Mouse (Mus musculus): ENCODE results near the gene Ppp1r9a.

Ppp1r9a gene

GRCm38 (mm10) chr6:5100347-5100746, 197.6 kb downstream of the Ppp1r9a start:
- no peak for DNase-seq (ENCODE audit: extremely low read depth, low read depth)

DNA sequence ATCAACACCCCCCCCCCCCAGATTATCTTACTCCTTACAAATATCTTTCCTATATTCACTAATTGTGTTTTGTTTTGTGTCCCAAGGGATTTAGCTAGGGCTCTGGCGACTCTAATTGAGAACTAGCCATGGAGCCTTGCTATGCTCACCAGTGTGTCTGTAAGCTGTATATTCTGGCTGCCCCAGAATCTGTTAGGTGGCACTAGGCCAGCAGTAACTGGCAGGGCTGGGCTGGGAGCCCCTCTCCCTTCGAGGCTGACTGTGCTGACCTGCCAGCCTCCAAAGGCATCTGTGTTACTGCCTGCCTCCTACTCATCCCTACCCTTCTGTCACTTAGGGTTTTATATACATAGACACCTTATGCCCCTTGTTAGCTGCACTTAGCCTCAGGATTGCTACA, 200.0 kb downstream of the Ppp1r9a start:
- DNase-seq (ENCODE audit: extremely low read depth, low read depth): no peak

GRCm38 (mm10) chr6:5103769-5104168, 201.1 kb downstream of the Ppp1r9a start:
- DNase-seq (ENCODE audit: extremely low read depth, low read depth): no peak

GRCm38 (mm10) chr6:5104238-5104637, 201.5 kb downstream of the Ppp1r9a start:
- DNase-seq (ENCODE audit: extremely low read depth, low read depth): no peak

GRCm38 (mm10) chr6:5108494-5108893, 205.8 kb downstream of the Ppp1r9a start:
- no peak for DNase-seq (ENCODE audit: extremely low read depth, low read depth)

- DNase-seq (ENCODE audit: extremely low read depth, low read depth): peak; percentile 47
These were observed 207.4 kb downstream of the Ppp1r9a start for GRCm38 (mm10) chr6:5109925-5110714.

GRCm38 (mm10) chr6:5110715-5111048, 208.0 kb downstream of the Ppp1r9a start:
- DNase-seq (ENCODE audit: extremely low read depth, low read depth): no peak

DNA sequence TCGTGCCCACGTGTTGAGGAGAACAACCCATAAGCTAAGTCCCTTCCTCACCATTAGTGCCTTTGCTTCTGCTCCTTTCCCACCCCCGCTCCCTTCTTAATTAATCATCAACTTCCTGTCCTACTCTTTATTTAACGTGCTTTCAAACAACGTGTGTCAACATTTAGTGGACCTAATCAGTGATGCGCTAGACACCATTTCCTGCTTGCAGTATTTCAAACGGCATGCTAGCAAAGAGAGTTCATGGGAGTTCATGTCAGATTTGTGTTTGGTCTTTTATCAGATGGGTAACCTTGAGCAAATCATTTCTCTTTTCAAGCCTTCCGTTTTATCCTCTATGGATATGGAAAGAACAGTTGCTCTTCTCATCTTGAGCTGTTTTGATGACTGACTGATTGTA, 210.4 kb downstream of the Ppp1r9a start:
- no peak for DNase-seq (ENCODE audit: extremely low read depth, low read depth)

DNA sequence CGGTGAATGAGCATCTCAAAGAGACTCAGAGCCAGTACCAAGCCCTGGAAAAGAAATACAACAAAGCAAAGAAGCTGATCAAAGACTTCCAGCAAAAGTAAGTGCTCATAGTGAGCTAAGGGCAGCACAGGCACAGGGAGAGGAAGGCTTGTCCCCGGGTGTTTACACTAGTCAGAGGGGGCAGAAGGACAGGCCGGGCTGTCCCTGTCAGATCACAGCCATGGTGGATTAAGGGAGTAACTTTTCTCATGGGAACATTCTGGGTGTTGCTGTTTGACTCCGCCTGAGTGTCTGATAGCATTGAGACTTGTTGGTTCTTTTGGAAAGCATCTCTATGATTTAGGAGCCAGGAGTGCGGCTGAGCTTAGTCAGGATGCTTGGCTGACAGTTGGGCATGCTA, 211.0 kb downstream of the Ppp1r9a start:
- DNase-seq (ENCODE audit: extremely low read depth, low read depth): no peak

DNA sequence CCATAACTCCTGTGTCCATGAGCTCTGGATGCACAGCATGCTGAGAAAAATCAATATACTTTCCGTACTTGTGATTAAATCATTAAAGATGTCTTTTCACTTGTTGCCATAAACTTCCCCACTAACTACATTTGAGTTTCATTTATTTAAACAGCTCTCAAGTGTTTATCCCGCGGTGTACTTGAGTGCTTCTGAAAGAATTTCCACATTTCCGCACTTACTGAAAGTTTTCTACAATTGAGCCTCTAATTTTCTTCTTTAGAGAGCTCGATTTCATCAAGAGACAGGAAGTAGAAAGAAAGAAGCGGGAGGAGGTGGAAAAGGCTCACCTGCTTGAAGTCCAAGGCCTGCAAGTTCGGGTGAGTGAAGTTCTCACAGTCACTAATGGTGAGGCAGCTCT, 212.1 kb downstream of the Ppp1r9a start:
- no peak for DNase-seq (ENCODE audit: extremely low read depth, low read depth)

DNA sequence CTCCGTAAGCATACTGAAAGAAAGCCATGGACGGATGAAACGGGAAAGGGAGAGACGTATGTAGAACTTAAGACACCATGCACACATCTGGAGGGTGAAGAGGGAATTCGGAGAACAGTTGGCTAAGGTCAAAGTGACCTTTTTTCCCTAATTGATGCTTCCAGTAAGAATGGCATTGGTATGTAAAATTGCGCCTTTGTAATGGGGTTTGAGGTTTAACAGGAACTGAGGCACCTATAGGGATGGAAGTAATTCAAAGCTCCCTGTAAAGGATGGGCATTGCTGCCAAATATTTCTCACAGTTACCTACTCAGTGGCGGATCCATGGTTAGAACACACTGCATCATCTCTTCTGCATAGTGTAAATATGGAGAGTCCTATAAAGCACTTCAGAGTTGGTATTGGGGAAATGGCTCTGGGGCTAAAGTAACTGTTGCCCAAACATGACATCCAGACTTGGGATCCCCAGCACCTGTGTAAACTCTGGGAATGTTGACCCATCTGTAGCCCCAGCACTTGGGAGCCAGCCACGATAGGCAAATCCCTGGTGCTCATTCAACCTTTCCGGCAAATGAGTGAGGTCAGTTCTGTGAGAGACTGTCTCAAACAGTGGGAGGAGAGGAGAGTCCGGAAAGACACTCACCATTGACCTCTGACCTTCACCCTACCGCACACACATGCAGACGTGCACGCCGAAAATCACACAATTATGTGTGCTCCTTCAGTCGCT, 216.6 kb downstream of the Ppp1r9a start:
- DNase-seq (ENCODE audit: extremely low read depth, low read depth): no peak

DNA sequence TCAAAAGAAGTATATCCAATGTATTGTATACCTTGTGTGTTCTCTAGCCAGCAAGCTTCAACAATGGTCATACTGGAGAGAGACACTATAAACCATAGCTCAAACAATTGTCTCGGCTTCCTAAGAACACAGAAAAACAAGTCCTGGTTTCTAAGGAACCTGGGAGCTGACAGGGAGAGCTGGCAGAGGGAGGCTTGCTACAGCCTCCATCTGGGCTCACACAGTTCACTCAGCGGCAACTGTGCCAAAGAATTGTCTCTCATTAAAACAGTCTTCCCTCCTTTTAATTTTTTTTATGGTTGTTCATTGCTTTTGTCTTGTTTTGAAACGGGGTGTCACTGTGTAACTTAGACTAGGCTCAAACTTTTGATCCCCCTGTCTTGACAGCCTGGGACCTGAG, 217.5 kb downstream of the Ppp1r9a start:
- DNase-seq (ENCODE audit: extremely low read depth, low read depth): no peak

DNA sequence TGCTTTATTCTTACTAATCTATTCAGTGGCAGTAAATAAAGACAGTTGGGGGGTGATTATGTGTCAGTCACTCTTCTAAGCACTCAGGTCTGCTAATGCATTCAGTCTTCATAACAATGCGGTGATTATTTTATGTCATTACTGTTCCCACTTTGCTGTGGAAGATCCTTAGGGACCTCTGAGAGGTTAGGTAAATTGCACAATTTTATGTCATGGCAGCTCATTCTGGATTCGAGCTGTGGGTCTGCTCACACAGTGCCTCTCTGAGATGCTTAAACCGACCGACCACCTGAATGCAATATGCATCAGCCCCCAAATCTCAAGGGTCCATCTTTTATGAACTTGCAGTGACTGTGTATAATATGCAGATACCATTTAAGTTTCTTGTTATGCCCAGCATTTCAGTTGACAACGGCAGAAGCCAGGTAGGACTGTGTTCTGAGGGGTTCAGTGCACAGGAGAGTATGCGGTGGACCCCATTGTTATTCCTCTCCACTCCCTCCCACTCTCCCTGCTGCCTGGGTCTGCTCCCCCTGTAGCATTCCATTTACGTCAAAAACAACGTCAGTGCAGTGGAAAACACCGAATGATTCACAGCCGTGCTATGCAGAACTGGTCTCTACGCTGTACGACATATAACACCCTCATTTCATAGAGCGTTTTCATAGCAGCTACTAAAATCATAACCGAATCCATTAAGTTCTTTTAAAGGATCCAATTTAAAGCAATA, 226.8 kb downstream of the Ppp1r9a start:
- DNase-seq (ENCODE audit: extremely low read depth, low read depth): no peak

- no peak for DNase-seq (ENCODE audit: extremely low read depth, low read depth)
These were observed 232.3 kb downstream of the Ppp1r9a start for GRCm38 (mm10) chr6:5134986-5135385.

DNA sequence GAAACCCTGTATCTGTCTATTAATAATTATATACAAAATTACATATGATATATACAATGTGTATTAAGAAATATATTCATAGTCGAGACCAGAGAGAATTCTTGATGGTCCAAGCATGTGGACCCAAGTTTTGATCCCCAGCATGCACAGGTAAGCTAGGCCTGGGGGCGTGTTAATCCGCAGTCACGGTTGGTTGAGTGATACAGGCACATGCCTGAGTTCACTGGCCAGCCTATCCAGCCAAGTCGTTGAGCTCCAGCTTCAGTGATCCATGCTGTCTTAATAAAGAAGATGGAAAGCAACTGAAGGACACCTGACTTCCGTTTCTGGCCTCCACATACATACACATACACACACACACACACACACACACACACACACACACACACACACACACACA, 233.3 kb downstream of the Ppp1r9a start:
- no peak for DNase-seq (ENCODE audit: extremely low read depth, low read depth)

- DNase-seq (ENCODE audit: extremely low read depth, low read depth): no peak
These were observed 236.3 kb downstream of the Ppp1r9a start for GRCm38 (mm10) chr6:5138875-5139631.

DNA sequence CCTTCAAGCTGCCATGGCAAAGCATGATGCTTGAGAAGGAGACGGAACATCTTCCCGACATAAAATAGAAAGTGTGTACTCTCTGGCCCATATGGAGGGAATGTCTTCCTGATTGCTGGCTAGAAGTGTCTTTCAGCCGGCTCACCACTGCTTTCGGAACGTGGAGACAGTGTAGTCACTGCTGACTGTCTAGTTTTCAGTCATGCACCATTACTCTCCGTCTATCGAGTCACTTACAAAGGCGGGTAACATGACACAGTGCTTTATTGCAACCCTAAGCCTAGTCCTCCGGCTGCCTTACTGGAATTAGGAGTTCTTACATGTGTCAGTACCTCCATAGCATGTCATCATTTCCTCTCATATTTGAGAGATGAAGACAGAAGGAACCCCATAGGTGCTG, 236.9 kb downstream of the Ppp1r9a start:
- no peak for DNase-seq (ENCODE audit: extremely low read depth, low read depth)

DNA sequence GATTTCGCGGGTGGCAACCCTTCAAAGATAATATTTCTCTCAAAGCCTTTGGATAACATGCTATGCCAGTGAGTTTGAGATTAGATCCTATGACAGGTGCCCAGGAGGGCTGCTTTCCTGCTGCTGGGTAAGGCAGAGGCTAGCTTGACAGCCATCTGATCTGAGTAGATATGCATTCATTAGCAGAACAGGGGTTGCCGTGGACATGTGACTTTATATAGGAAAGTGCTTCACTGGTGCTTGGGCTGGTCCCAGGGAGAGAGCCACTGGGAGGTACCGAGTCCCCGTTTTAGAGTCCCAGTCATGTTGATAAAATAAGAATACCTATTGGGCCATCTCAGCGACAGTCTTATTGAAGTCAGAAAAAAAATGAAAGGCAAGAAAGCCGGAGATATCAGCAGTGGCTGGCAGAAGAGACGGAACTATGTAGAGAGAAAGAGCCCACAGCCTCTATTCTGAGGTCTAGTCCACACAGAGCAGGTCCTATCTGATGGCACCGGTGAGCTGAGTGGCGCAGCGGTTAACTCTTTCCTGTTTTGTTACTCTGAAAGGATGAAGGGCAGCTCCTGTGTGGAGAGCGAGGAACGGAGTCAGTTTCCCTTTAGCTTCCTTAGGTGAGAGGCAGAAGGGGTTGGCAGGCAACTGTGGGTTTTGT, 244.9 kb downstream of the Ppp1r9a start:
- DNase-seq (ENCODE audit: extremely low read depth, low read depth): peak; percentile 38

- no peak for DNase-seq (ENCODE audit: extremely low read depth, low read depth)
These were observed 247.2 kb downstream of the Ppp1r9a start for GRCm38 (mm10) chr6:5149941-5150340.

- no peak for DNase-seq (ENCODE audit: extremely low read depth, low read depth)
These were observed 248.5 kb downstream of the Ppp1r9a start for GRCm38 (mm10) chr6:5151171-5151570.

GRCm38 (mm10) chr6:5152185-5152584, 249.5 kb downstream of the Ppp1r9a start:
- no peak for DNase-seq (ENCODE audit: extremely low read depth, low read depth)
